Mouse (Mus musculus): ENCODE results near the gene Olfr315.
"Not testable (repeated sequence)": the region's sequence is repeated elsewhere in the genome, so short reads cannot be mapped to it uniquely, and the experiment has no call there.

Gene Olfr315

DNA sequence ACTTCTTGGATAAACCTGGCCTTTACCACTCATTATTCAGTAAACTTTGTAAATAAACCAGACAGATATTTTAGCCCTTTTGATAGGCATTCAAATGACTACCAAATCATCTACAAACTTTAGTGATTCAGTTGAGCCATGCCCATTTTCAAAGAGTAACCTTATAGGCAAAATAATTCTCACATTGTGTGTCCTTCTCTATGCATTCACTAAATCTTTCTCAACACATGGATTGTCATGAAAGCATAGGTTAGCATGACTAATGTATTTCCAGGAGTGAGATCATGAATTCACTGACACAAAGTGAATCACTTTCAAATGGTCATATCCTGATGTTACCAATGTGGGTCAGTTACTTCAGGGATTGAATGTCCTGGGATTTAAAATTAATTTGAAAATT, at the start of gene Olfr315:
TSS of gene Olfr315 (plus strand) at position 301 of the 400 bp plus-strand sequence.
- DNase-seq (ENCODE audit: low spot score) = no peak

DNA sequence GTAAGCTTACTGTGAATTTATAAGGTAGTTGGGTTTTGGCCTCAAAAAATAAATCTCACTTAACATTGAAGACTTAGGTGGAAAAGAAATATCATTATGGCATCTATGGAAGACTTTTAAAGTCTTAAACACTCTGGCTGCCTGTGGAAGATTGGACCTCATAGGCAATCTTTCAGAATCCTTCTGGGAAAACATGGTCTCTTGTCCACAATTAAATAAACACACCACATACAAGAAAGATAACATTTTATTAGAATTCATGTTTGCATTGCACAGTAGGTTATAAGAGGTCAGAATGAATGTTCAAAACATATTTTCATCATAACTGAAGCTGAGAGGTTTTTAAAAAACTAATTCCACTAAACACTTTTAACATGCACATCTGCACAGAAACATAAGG, 49.1 kb upstream of the Olfr315 start, which contains the start of gene Olfr318:
TSS of gene Olfr318 (minus strand) at position 101 of the 400 bp plus-strand sequence.
- no peak for DNase-seq (ENCODE audit: low spot score)

DNA sequence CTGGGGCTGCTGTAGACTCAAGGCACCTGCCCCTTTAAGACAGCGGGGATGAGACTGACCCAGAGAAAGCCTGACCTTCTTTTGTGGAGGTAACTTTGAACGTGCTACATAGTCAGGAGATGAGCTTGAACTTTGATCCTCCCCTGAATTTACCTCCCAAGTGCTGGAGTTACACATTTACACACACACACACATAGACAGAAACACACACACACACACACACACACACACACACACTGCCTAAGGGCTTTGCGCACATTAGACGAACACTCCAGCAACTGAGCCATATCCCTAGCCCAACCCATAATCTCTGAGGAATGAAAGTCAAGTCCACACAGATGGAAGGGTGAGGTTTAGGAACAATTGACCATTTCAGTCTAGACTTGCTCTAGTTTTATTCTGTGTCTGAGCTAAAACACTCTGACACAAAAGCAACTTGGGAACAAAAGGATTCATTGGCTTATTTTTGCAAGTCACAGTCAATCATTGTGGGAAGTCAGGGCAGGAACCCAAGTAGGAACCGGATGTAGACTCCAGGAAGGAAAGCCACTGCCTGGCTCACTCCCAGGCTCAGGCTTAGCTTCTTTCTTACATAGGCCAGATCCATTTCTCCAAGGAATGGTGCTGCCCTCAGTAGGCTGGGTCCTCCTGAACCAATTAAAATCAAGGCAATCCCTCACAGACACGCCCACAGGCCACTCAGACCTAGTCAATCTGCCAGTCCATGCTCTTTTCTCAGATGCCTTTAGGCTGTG, 44.9 kb upstream of the Olfr315 start:
- not testable (repeated sequence) for DNase-seq (ENCODE audit: low spot score)

DNA sequence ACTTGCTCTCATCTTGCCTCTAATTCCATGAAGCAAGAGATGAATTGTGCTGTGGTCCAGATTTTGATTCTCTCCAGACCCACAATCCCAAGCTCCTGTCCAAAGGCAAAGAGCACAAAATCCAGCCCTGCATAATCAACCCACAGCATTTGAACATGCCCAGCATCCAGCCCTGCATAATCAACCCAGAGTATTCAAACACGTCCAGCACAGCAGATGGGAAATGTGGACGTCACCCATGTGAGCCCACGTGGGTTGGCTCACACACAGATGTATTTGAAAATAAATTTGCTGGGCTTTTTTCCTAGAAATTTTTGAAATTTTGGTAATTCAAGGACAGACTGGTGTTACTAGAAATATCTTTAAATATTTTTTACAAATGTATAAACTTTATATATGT, 39.6 kb upstream of the Olfr315 start:
- DNase-seq (ENCODE audit: low spot score) = no peak

DNA sequence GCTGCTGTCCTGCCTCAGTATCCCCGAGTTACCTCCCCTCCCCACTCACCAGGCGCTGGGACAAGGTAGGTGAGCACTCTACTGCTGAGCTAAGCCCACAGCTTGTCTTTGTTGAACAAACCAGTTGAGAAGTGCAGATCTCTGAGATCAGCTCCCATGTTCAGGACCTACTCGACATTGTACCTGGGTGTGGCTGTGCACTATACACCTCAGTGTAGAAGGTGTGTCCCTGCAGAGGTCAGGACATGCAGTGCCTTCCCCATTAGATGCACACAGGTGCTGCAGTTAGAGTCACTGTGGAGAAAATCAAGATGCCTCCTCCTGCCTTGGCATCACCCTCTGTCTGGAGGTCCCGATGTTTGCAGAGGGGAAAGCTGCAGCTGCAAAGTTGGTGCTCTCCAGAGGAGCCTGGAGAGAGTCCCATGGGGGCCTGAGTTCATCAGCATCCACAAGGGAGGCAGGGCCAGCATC, 34.2 kb upstream of the Olfr315 start, which contains the start of gene Olfr317:
TSS of gene Olfr317 (minus strand) at position 421 of the 471 bp plus-strand sequence.
- DNase-seq (ENCODE audit: low spot score) = no peak

DNA sequence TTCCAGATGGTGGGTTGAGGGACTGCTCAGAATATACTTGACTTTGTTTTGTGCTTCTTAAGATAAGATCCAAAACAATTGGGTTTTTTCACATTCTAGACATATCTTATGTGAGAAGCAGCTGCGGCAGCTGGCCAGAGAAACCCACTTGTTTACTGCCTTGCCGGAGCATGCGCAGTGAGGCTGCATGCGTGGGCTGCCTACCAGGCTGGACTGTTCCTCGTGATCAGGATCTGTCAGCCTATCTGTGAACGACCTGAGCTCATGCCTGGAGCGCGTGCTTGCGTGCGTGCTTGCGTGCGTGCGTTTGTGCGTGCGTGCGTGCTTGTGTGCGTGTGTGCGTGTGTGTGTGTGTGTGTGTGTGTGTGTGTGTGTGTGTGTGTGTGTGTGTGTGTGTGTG, 21.9 kb upstream of the Olfr315 start:
- not testable (repeated sequence) for DNase-seq (ENCODE audit: low spot score)

DNA sequence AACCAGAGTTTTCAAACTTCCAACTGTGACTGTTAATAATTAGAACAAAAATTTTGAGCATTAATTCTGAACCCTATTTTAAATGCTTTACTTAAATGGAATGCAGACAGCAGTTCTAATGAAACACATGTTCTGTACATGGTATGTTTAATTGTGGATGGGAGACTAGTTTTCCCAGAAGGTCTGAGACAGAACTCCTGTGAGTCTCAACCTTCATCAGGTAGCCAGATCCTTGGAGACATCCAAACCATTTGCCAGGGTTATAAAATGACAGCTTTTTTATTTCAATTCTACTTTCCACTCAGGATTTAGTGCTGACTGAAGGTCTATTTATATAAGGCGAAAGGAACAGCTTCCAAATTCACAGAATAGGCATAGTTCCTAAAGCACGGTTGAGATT, 20.6 kb upstream of the Olfr315 start, which contains the start of gene Olfr316:
TSS of gene Olfr316 (plus strand) at position 301 of the 400 bp plus-strand sequence.
- no peak for DNase-seq (ENCODE audit: low spot score)

DNA sequence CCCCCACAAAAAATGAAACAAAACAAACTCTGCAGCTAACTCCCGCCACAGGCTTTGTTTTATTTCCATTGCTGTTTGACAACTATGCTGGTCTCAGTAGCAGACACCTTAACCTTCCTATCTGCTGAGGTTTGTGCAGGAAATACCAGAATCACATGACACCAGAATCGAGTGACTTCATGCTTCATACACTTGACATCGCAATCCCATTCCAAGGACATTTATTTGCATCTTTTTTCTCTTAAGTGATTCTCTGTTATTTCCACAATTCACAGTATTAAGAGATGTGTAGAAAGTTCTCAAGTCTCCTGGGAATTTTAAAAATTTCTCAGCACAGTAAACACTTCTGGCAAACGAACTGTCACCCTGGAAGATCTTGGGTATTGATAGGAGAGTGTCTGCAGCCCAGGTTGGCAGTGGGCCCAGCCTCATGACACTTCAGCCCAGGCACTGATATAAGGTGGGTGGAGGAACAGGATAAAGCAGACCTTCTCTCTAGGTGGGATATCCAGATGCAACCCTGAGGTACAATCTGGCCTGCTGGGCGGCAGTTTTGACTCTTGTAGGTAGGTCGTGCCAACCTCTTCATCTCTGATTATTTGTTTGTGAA, 9.6 kb downstream of the Olfr315 start, which contains the start of gene Olfr314:
TSS of gene Olfr314 (plus strand) at position 473 of the 610 bp plus-strand sequence.
- no peak for DNase-seq (ENCODE audit: low spot score)

DNA sequence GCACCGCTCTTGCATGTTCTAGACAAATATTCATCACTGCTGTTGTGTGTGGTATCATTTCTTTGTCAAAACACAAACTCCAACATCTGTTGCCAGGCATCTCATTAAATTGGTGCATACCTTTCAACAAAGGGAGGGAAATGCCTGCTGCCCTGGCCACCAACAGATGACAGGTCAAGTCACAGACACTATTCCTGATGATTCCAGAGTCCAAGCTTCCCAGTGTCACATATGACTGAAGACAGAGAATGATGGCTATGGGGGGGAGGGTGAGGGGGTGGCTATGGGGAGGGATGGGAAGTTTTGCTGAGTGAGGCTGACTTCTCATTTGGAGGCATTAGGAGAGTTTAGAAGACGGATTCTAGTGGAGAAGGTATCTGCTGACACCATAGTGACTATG, 11.2 kb downstream of the Olfr315 start:
- DNase-seq (ENCODE audit: low spot score) = no peak

DNA sequence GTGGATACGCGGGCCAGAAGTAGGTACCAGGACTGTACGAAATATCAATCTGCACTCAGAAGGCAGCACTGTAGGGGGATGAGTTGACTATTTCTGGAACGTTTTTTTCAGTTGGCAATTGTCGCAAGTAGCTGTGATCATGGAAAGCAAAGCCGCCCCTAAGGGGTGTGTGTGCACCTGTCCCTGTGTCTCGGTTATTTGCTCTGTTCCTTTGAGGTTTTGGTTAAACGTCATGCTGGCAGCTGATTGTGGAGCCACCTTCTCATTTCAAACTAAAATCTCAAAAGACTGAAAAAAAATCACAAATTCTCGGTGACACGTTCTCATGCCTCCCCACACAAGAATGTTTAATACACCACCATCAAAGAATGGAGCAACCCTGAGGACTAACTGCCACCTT, 14.7 kb downstream of the Olfr315 start:
- no peak for DNase-seq (ENCODE audit: low spot score)

DNA sequence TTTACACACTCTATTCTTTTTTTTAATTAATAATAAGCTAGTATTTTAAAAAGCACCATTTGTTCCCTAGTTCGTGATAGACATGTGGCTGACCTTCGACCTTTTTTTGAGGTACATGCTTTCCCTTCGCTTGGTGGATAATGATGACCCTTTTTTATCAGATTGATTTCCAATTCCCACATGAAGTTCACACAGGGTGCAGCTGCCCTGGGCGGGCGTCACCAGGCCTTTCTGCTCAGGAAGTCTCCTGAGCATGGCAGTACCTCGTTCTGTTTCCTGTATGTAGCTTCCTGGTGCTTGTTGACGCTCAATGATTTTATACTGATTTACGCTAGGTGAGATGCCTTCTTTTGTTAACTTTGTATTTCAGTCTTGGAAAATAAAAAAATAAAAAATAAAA, 15.4 kb downstream of the Olfr315 start:
- no peak for DNase-seq (ENCODE audit: low spot score)

DNA sequence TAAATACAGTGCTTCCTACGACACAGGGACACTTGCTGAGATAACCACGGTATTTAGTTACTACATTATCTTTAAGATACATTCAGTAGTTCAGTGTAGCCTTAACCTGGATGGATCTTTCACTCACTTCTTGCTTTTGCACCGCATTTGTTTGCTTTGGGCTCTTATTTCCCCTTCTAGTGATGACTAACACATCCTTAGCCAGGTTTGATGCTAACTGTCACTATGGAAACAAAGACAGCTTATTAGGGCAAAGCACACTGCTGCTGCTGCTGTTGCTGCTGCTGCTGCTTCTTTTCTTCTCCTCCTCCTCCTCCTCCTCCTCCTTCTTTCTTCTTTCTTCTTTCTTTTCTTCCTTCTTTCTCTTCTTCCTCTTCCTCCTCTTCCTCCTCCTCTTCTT, 16.5 kb downstream of the Olfr315 start:
- DNase-seq (ENCODE audit: low spot score) = no peak

DNA sequence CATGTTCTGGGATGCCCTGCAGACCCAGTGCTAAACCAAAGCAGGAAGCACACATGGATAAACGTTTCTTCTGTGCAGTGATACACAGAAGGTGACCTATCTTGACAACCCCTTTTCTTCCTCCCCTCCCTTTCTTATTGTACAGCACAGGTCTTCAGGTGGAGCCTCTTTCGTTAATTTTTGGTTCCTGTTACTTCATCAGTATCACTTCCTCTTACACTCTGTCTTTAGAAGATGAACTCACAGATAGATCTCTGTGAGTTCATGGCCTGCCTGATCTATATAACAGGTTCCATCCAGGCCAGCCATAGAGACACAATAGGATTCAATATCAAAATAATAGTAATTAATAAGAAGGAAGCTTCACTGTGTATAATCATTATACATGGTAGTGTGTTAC, 17.1 kb downstream of the Olfr315 start:
- DNase-seq (ENCODE audit: low spot score) = no peak

DNA sequence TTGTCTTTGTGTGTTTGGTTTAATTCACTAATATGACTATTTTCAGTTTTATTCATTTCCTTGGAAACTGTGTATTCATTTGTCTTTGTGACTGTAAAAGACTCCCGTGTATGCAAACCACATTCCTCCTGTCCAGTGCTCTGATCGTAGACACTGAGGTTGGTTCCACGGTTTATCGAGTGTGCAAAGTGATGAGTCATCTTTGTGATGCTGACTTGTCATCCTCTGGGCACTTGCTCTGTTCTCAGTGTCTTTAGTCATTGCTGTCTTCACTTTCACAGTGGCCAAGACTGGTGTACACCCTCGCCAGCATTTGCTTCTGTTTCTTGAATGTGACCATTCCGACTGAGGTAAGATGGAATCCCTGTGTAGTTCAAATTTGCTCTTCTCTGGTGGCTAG, 17.7 kb downstream of the Olfr315 start:
- no peak for DNase-seq (ENCODE audit: low spot score)

DNA sequence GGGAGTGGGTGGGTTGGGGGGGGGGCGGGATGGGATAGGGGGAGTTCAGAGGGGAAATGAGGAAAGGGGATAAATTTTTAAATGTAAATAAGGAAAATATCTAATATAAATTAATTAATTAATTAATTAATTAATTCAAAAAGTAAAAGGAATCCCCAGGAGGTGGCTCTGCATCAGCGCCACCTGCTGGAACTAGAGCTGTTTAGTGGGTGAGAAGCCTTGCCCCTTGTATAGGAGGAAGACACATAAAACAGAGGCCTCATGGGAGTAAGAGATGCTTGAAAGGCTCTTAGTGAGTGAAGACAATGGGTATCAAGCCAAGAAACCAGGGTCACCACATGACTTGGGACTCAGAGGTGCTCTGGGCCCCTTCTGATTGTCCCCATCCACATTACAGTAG, 22.9 kb downstream of the Olfr315 start:
- DNase-seq (ENCODE audit: low spot score) = no peak

DNA sequence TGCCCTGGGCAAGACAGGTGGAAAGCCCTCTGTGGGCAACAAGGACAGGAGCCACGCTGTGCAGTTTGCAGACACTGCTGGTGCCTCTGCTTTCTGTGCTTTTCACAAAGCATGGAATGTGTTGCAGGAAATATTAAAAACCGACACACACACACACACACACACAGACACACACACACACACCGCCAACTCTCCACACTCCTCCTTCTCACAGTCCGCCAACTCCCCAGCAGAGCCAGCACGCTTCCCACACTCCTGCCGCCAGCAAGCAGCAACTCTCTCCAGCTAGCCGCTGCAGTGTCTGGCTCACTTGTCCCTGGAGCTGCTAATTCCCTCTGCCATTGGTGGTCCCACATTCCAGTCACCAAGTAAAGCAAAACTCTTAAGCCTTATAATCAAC, 23.9 kb downstream of the Olfr315 start:
- peak; percentile 47 for DNase-seq (ENCODE audit: low spot score)

DNA sequence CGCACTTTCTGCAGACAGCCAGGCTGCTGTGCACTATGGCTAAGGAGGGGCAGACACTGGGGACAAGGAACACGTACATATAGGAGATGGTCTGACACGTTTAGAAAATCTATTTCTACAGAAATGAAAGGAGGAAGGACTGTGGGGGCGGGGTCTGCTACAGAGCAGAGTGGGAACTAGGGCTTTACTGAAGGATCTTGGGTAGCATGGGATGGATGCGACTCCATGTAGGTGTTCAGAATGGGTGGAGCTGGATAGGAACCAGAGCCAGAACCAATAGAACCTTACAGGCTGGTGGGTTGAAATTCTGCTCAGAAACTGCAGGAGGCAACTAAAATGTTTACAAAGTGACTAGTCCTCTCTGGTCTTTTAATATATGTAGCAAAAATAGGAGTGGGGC, 26.8 kb downstream of the Olfr315 start:
- no peak for DNase-seq (ENCODE audit: low spot score)

DNA sequence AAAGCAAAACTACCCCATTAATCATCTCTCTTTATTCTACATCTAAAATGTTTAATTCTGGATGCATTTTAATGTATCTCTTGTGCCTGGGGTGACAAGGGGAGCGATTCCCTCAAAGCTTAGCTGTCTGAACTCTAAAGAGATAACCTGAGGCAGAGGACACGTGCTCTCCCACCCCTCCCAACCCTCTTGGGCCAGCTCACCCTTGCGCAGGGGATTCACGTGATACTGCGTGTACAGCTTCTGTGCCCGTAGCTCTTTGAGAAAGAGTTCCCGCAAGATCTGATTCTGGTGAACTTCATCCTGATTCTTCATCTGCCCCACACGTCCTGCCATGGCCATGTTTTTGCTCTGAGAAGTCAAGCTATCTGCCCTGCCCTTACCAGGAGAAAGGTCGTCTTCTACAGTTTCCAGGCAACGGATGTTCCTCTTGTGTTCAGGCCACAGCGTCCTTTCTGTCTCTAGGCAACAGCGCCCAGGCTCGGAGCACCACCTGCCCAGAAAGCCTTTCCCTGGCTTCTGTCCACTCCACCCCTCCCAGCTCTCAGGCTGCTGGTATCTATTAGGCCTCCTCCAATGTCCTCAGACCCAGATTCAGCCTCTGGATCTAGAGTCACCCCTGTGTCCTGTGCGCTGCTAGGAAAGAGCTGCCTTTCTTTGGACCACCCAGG, 28.7 kb downstream of the Olfr315 start, which contains the start of gene Fam183b:
TSS of gene Fam183b (minus strand) at position 403 of the 671 bp plus-strand sequence.
- DNase-seq (ENCODE audit: low spot score) = no peak

DNA sequence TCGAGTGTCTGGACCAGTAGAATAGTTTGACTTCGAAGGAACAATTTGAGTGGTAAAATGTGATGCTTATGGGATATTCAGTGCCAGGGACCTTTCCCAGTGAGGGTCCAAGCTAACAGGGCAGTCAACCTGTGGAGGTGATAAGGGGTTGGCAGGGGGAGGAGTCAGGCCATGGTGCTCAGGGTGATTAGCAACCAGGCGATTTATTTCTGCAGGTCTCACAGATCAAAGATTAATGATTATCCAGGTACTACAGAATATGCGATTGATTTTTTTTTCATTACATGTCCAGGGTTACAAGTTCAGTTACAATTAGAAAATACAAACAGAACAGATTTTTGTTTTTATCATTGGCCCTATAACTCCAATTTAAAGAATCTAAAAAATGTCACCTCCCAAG, 30.9 kb downstream of the Olfr315 start:
- no peak for DNase-seq (ENCODE audit: low spot score)

DNA sequence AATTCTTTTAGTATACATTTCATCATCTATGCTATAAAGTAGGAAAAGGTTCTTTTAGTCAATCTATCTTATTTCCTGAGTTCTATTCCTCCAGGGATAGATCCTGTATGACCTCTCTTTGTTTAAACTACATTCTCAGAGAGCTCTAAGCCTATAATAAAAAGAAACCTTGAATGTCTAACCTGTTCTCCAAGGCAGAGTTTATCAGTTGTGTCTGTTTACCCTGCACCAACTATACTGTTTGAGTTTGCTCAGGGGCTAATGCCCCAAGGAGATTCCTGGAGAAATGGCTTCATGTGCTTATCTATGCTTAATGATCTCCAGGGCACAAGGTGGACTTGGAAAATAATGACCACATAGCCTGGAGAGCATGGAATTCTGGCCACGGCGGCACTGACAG, 31.4 kb downstream of the Olfr315 start:
- DNase-seq (ENCODE audit: low spot score) = no peak

DNA sequence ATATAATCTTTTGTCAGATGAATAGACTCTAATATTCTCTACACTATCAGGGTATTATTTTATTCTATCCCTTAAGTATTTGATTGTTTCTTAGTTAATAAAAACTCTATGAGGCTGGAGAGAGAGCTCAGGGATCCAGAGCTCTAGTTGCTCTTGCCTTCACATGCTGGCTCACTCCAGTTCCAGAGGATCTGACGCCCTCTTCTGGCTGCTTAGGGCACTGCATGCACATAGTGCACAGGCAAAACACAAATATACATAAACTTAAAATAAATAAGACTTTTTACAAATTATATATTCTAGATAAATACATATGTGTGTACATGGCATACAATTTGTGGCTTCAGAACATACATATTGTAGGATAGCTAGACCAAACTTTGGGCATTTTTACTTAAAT, 39.0 kb downstream of the Olfr315 start:
- DNase-seq (ENCODE audit: low spot score) = no peak

DNA sequence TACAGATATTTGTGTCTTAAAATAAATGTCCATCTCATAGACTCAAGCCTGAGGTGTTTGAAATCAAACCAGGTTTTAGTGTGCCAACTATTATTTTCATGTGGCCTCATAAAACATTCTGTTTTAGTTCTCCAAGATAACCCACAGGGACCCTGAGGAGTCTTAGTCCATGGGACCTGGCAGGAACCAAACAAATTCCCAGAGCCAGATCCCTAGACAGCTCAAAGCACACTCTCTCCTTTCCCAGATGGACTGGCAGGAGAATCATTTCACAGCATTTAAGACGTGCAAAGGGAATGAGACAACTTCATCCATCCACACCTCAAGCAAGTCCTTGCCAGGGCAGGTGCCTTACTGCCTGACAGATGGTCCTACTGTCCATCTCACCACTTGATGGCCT, 41.7 kb downstream of the Olfr315 start, which contains the start of gene Olfr313:
TSS of gene Olfr313 (plus strand) at position 301 of the 400 bp plus-strand sequence.
- DNase-seq (ENCODE audit: low spot score) = not testable (repeated sequence)

DNA sequence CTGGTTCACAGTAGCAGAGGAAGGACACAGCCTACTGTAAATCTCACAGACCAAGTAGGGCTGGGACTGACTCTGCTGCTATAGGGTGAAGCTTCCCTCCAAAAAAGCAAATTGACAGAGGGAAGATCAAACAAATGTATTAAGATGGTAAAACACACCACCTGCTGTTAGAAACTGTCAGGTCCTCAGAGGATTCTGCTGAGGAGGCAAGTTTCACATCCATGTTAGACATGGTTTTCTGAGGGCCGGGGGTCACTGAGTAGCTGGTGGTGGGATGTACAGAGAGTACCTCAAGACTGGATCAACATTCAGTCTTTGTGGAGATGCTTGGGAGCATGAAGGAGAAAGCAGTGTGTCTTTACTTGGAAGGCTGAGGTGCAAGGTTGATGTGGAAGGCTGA, 42.7 kb downstream of the Olfr315 start:
- no peak for DNase-seq (ENCODE audit: low spot score)

All from testis, postnatal 10 days (tissue).